Mouse (Mus musculus) CH12.LX (cell line): ENCODE results near the gene Ubr4.

Experiments used
- BHLHE40 ChIP-seq: IDR thresholded peaks from 2 replicates; pipeline ENCODE4 v1.6.1; 2011; ENCODE audit warnings: mild to moderate bottlenecking, low read depth, low read length, improper control_type of control experiment
- CTCF ChIP-seq, 2 experiments: IDR thresholded peaks in 1 of 2; conservative IDR thresholded peaks in 1 of 2; 2 replicates each; pipeline ENCODE4 v1.5.1; 2011 to 2012; ENCODE audit warnings: low read depth in 2 of 2, low read length in 2 of 2, improper control_type of control experiment in 1 of 2, inconsistent platforms in 1 of 2, mild to moderate bottlenecking in 1 of 2, moderate library complexity in 1 of 2
- E2F4 ChIP-seq: IDR thresholded peaks from 2 replicates; pipeline ENCODE4 v1.6.1; 2011; ENCODE audit warnings: low read depth, low read length, improper control_type of control experiment; ENCODE audit not compliant: insufficient replicate concordance
- PAX5 ChIP-seq: IDR thresholded peaks from 2 replicates; pipeline ENCODE4 v1.6.1; 2012; ENCODE audit warnings: low read length, inconsistent platforms, mixed read lengths
- POLR2A ChIP-seq: IDR thresholded peaks from 2 replicates; pipeline ENCODE4 v1.6.1; 2011; ENCODE audit warnings: low read depth, mild to moderate bottlenecking, improper control_type of control experiment, low read length
- USF1 ChIP-seq: IDR thresholded peaks from 2 replicates; pipeline ENCODE4 v1.6.1; 2014; ENCODE audit warnings: low read depth, mild to moderate bottlenecking, inconsistent platforms, low read length, improper control_type of control experiment

DNA sequence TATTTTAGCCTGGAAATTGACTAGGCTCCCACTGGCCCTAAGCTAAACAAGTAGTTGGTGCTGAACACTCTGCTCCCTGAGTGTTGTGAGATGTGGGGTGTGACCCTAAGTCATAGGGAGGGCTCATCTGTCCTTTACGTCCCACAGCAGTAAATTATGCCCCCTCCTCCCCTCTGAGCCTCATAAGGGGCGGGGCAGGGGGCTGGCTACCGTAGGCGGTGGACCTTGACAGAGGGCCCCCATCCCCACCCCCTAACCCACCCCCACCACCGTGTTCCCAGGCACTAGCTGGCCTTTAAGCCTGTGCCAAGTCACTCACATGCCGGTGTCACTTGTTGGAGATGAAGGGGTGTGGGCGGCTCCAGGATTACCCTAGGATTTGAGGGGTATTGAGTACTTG lies 132.1 kb downstream of the Ubr4 start:
- no peak for TF ChIP-seq CTCF (conservative IDR thresholded peaks at IDR 0.05 in 1 of 2, IDR thresholded peaks at IDR 0.05 in 1 of 2; ENCODE audit: low read depth in 2 of 2, low read length in 2 of 2)
- no peak for TF ChIP-seq BHLHE40
- TF ChIP-seq USF1: no peak
- TF ChIP-seq PAX5: no peak
- TF ChIP-seq POLR2A: no peak
- TF ChIP-seq E2F4: no peak
